Mouse (Mus musculus): Measurements from ENCODE around the gene Ott. TPM values are rescaled to one million over a fixed set of nuclear protein-coding genes. Genes with fewer than 3 reads are reported as not detected.
"Not testable (repeated sequence)": the region's sequence is repeated elsewhere in the genome, so short reads cannot be mapped to it uniquely, and the experiment has no call there.

Gene Ott
- total RNA-seq (2021), result not detected

GRCm38 (mm10) chrX:149073982-149074381, at the start of gene Ott:
Ott (plus strand) TSS chrX:149074282.
- DNase-seq (ENCODE audit: low spot score in 2 of 2); intact Hi-C loops (cut with DNase I): not testable (repeated sequence)

Other genes starting within 250 kb of the Ott start
- gene Luzp4, start 216.6 kb upstream of the Ott start, total RNA-seq (2021), result not detected
- not detected for gene Gm15093, start 198.1 kb downstream of the Ott start, total RNA-seq (2021)

Measured in left cerebral cortex, postnatal 36 days (tissue).